Mouse (Mus musculus) liver, postnatal 0 days (tissue): ENCODE data around the gene Ins2. TPM values are rescaled to one million over a fixed set of nuclear protein-coding genes. Genes with fewer than 3 reads are reported as not detected.

Source experiments
- ATAC-seq: fragments of 200-750 bp; cut with Nextera tagmentation; 2 replicates; pipeline ENCODE4 v1.8.0; 2017; ENCODE audit warnings: mild to moderate bottlenecking, moderate library complexity
- DNase-seq: peaks from one replicate; pipeline ENCODE4 v3.0.0-alpha.2; 2016
- H3K27ac ChIP-seq: fragments of 300-500 bp; sonication (generic); 2 replicates; pipeline ENCODE4 v1.5.1; 2014; ENCODE audit warnings: antibody characterized with exemption, moderate library complexity, mild to moderate bottlenecking, low read depth
- H3K27me3 ChIP-seq: fragments of 300-500 bp; sonication (generic); 2 replicates; pipeline ENCODE4 v1.6.1; 2014; ENCODE audit warnings: low read length, control low read depth, mixed read lengths; ENCODE audit not compliant: insufficient read depth
- H3K36me3 ChIP-seq: fragments of 300-500 bp; sonication (generic); replicated peaks from 2 replicates; pipeline ENCODE4 v1.6.1; 2014; ENCODE audit warnings: mild to moderate bottlenecking, control low read depth, low read length, moderate library complexity, mixed read lengths; ENCODE audit not compliant: insufficient read depth
- H3K4me1 ChIP-seq: fragments of 300-500 bp; sonication (generic); 2 replicates; pipeline ENCODE4 v1.6.1; 2014; ENCODE audit warnings: antibody characterized with exemption, mild to moderate bottlenecking, control low read depth; ENCODE audit not compliant: insufficient read depth
- H3K4me2 ChIP-seq: fragments of 300-500 bp; sonication (generic); 2 replicates; pipeline ENCODE4 v1.6.1; 2014; ENCODE audit warnings: low read depth, mild to moderate bottlenecking, low read length, moderate library complexity, mixed read lengths
- H3K4me3 ChIP-seq: fragments of 300-500 bp; sonication (generic); 2 replicates; pipeline ENCODE4 v1.5.1; 2014; ENCODE audit warnings: low read depth, low read length
- H3K9ac ChIP-seq: fragments of 300-500 bp; sonication (generic); replicated peaks from 2 replicates; pipeline ENCODE4 v1.6.1; 2014; ENCODE audit warnings: mild to moderate bottlenecking, moderate library complexity
- H3K9me3 ChIP-seq: fragments of 300-500 bp; sonication (generic); 2 replicates; pipeline ENCODE4 v1.6.1; 2016; ENCODE audit warnings: mild to moderate bottlenecking, control low read depth, low read length, mixed read lengths
- CTCF ChIP-seq: sonication (generic); IDR thresholded peaks from 2 replicates; pipeline ENCODE4 v1.5.1; 2016; ENCODE audit warnings: antibody characterized with exemption, low read depth
- EP300 ChIP-seq: IDR thresholded peaks from 2 replicates; pipeline ENCODE4 v1.6.1; 2016; ENCODE audit warnings: antibody characterized with exemption, low read depth, mild to moderate bottlenecking
- WGBS: fragments of 180-500 bp; shearing (Covaris S2); extraction: QIAGEN DNeasy Blood & Tissue Kit; methylation state at CpG from one replicate; pipeline ENCODE4 v1.1.7; 2014; ENCODE audit not compliant: insufficient replicate concordance; 5-methylcytosine and 5-hydroxymethylcytosine counted together
- polyA plus RNA-seq: library from polyadenylated mRNA; unstranded; fragments of >200 nt; fragmentation: Nextera tagmentation; extraction: Ambion mirVana; gene quantifications from 2 replicates; pipeline ENCODE4 v1.2.1, GENCODE M21; 2015

Ins2 gene
- polyA plus RNA-seq, 1 experiment from 2014 or later: not detected

DNA sequence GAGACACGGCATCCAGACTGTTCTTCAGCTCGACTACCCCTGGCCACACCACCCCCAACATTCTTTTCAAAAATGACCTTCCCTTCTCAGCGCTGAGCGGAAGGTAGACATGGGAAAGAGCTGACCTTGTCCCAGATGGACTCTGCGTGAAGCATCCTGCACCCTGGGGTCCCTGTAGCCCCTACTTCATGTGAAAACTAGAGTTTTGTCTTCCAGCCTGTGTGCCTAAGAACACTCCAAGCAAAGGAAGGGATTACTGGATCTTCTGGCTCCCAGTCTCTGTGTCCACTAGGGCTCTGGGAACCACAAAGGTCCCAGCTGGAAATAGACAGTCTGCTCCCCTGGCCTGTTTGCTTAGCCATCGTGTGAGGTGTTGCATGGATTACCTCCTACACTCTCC, 68.0 kb downstream of the Ins2 start:
- no peak for DNase-seq
- TF ChIP-seq CTCF (no peak), EP300 (no peak)
- Histone ChIP-seq H3K4me1 (no peaks in the 10 kb centered on the region), H3K36me3 (no peaks in the 10 kb centered on the region), H3K4me2 (no peak overlapping the region), H3K9me3 (peaks cover 15% of the 10 kb centered on the region; the same call in 1 of the 2 replicates), H3K4me3 (no peak overlapping the region), H3K27ac (no peak overlapping the region), H3K27me3 (no peaks in the 10 kb centered on the region), H3K9ac (no peak overlapping the region)
- ATAC-seq: no peak
- 60% methylated on average over 6 of the region's 6 CpGs for WGBS

DNA sequence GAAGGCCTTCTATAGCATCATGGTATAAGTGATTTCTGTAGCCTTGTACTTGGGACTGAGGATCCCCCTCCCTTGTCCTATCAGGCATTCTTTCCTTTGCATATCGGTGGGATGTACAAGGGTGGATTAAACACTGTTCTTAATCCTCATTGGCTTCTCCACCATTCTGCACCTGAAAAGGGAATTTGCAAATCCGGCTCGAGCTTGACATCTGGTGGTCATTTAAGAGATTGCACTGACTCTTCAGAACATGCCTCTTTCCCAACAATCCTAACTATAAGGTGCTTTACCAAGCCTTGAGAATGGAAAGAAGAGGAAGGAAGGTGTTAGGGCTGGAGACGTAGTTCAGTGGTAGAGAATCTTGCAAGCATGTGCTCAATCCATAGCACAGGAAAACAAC, 71.1 kb downstream of the Ins2 start:
- H3K9ac ChIP-seq: no peak overlapping the region
- 16% methylated on average over 4 of the region's 4 CpGs for WGBS
- TF ChIP-seq CTCF (peak; percentile 77), EP300 (no peak)
- H3K4me1 ChIP-seq: no peaks in the 10 kb centered on the region
- H3K27me3 ChIP-seq: no peaks in the 10 kb centered on the region
- no peaks in the 10 kb centered on the region; the same call in 1 of the 2 replicates for H3K36me3 ChIP-seq
- no peak overlapping the region for H3K27ac ChIP-seq
- ATAC-seq: no peak
- no peak overlapping the region for H3K4me3 ChIP-seq
- peak; percentile 51 for DNase-seq
- H3K4me2 ChIP-seq: no peak overlapping the region
- peaks cover 25% of the 10 kb centered on the region; the same call in 1 of the 2 replicates for H3K9me3 ChIP-seq

DNA sequence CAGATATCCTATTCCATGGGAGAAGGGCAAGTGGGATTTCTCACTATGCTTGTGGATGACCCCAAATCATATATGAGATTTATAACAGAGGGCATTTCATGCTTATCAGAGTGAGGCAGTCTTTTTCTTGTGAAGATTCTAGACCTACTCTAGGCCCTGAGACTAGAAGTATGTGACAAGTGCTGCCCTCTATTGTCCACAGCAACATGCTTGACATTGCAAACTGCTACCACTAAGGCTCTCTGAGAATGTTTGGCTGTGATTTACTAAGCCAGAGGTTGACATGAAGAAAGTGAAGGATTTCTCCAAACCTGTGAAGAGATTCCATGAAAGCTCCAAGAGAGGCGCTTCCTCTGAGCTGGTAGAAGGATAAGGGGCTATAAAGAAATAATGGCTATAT, 72.1 kb downstream of the Ins2 start:
- ATAC-seq: no peak
- Histone ChIP-seq H3K4me2 (no peak overlapping the region), H3K27me3 (0 out of 2 replicates have a peak, but pooled peaks cover 2% of the 10 kb centered on the region), H3K4me1 (no peaks in the 10 kb centered on the region), H3K36me3 (no peaks in the 10 kb centered on the region; the same call in 1 of the 2 replicates), H3K4me3 (no peak overlapping the region), H3K27ac (no peak overlapping the region), H3K9me3 (peaks cover 25% of the 10 kb centered on the region; the same call in 1 of the 2 replicates), H3K9ac (no peak overlapping the region)
- 83% methylated on average over 1 of the region's 1 CpGs for WGBS
- no peak for DNase-seq
- TF ChIP-seq CTCF: no peak
- no peak for TF ChIP-seq EP300

DNA sequence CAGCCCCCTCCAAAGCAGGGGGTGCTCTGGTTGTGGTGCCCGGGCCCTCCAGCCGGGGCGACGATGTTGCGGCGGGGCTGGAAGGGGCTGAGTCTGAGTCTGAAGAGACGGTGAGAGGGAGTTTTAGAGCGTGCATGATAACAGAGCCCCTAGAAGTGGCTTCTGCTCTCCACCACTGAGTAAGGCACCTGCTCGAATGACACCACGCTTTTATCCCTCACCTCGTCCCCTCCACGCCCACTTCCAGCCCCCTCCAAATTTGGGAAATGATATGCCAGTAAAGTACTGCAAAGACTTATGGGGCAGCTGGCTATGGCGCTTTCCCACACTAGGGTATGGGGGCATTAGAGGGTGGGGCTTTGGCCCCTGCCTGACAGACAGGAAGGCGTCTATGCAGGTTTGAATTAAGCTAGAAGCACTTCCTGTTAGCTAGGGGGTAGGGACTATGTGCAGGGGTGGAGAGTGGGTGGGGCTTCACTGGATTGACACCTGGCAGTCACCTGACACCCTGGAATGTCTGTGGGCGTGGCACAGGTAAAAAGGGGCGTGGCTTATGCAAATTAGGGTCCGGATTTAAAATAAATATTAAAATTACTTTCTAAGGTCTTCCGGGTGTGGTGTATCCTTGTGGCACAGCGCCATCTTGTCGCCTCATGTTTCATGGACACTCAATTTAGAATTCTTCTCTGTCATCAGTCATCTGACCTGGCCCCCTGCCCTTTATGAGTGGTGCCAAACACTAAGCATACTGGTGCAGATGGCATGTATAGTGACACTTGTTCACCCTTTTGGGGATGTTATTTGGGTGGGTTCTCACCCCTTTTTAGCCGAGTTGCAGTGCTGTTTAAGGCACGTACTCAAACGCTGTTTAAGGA, 73.2 kb downstream of the Ins2 start, which contains the start of gene Gm49394:
Gm49394 (minus strand) TSS at position 192 of the 875 bp plus-strand sequence.
- Histone ChIP-seq H3K4me2 (no peak within 1 kb of the TSS), H3K9ac (no peak within 1 kb of the TSS), H3K36me3 (no peaks in the 10 kb centered on the region; the same call in 1 of the 2 replicates), H3K27ac (no peak within 1 kb of the TSS), H3K4me3 (no peak within 1 kb of the TSS), H3K9me3 (peaks cover 25% of the 10 kb centered on the region; the same call in 1 of the 2 replicates), H3K27me3 (peaks cover 13% of the 10 kb centered on the region), H3K4me1 (no peaks in the 10 kb centered on the region)
- 81% methylated on average over 23 of the region's 23 CpGs for WGBS
- TF ChIP-seq EP300 (no peak), CTCF (no peak)
- DNase-seq: no peak
- no peak for ATAC-seq

DNA sequence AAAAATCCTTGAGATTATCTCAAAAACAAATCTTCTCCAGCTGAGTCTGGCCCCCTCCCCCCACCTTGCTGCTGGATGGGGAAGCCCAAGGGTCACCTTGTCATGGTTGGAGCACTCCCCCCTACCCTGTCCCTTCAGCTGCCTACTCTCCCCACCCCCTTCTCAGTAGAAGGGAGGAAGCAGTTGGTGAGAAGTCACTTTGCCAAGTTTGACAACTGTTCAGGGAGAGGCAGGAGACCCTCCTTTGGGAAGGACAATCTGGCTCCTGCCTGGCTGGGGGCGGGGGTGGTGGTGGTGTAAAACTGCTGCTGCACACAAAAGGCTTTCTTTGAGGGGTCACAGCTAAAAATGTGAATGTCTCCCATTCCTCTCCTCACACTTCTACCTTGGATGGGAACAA, 74.9 kb downstream of the Ins2 start:
- DNase-seq: no peak
- H3K27ac ChIP-seq: no peak overlapping the region
- H3K9me3 ChIP-seq: peaks cover 25% of the 10 kb centered on the region; the same call in 1 of the 2 replicates
- peaks cover 30% of the 10 kb centered on the region for H3K27me3 ChIP-seq
- H3K4me3 ChIP-seq: no peak overlapping the region
- H3K36me3 ChIP-seq: no peaks in the 10 kb centered on the region; the same call in 1 of the 2 replicates
- H3K4me1 ChIP-seq: no peaks in the 10 kb centered on the region
- no peak for ATAC-seq
- WGBS: 79% methylated on average over 1 of the region's 1 CpGs
- H3K9ac ChIP-seq: no peak overlapping the region
- TF ChIP-seq CTCF (no peak), EP300 (no peak)
- no peak overlapping the region for H3K4me2 ChIP-seq

DNA sequence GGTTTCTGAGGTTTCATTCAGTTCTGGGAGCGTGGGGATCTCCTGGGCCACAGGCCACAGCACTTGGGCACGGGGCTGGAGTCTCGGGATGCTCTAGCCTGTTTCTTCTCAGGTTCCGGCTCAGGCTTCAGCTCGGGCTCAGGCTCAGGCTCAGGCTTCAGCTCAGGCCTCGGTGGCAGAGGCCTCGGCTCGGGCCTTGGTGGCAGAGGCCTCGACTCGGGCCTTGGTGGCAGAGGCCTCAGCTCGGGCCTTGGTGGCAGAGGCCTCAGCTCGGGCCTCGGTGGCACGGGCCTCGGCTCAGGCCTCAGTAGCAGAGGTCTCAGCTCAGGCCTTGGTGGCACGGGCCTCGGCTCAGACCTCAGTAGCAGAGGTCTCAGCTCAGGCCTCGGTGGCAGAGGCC, 75.7 kb downstream of the Ins2 start:
- no peak overlapping the region for H3K4me2 ChIP-seq
- 86% methylated on average over 18 of the region's 18 CpGs for WGBS
- H3K4me3 ChIP-seq: no peak overlapping the region
- no peaks in the 10 kb centered on the region for H3K4me1 ChIP-seq
- H3K27me3 ChIP-seq: peaks cover 38% of the 10 kb centered on the region
- no peak for TF ChIP-seq EP300
- TF ChIP-seq CTCF: no peak
- H3K36me3 ChIP-seq: no peaks in the 10 kb centered on the region; the same call in 1 of the 2 replicates
- ATAC-seq (no peak), DNase-seq (no peak)
- no peak overlapping the region for H3K27ac ChIP-seq
- H3K9ac ChIP-seq: no peak overlapping the region
- H3K9me3 ChIP-seq: peaks cover 25% of the 10 kb centered on the region; the same call in 1 of the 2 replicates
